Mouse (Mus musculus): Measurements from ENCODE around the gene Zfp595. TPM values are rescaled to one million over a fixed set of nuclear protein-coding genes. Genes with fewer than 3 reads are reported as not detected.

Gene Zfp595
- 16.5 TPM for polyA plus RNA-seq (2014; fragmentation: Illumina TruSeq; extraction: RNeasy Lipid Tissue Mini Kit (QIAGEN cat#74804); ENCODE audit: low read depth, low replicate concordance)

GRCm38 (mm10) chr13:67332019-67332724 lies at the start of gene Zfp595:
Gene Zfp595, minus strand, starts transcription at chr13:67332570.

GRCm38 (mm10) chr13:67375050-67375911 lies 42.9 kb upstream of the Zfp595 start, which contains the start of the genes Gm28041 and Zfp456:
Gene Gm28041, minus strand, starts transcription at chr13:67375733.
Gene Zfp456, minus strand, starts transcription at chr13:67375810.

GRCm38 (mm10) chr13:67360131-67360744 lies 27.9 kb upstream of the Zfp595 start, which contains the start of the genes Gm28044 and Zfp953:
Gene Gm28044, minus strand, starts transcription at chr13:67360536.
Gene Zfp953, minus strand, starts transcription at chr13:67360605.

GRCm38 (mm10) chr13:67305822-67306672 lies 26.3 kb downstream of the Zfp595 start, which contains the start of gene Zfp457:
Gene Zfp457, minus strand, starts transcription at chr13:67306485.

GRCm38 (mm10) chr13:67278314-67278713 lies 54.1 kb downstream of the Zfp595 start, which contains the start of gene Zfp458:
Gene Zfp458, minus strand, starts transcription at chr13:67278466.

Other genes starting within 250 kb of the Zfp595 start
- 14.0 TPM for gene Zfp708, start 234.6 kb downstream of the Zfp595 start, polyA plus RNA-seq (2014; fragmentation: Illumina TruSeq; extraction: RNeasy Lipid Tissue Mini Kit (QIAGEN cat#74804); ENCODE audit: low read depth, low replicate concordance)
- 13.1 TPM for gene Gm28557, start 224.0 kb downstream of the Zfp595 start, polyA plus RNA-seq (2014; fragmentation: Illumina TruSeq; extraction: RNeasy Lipid Tissue Mini Kit (QIAGEN cat#74804); ENCODE audit: low read depth, low replicate concordance)
- gene Rslcan18, start 216.3 kb downstream of the Zfp595 start, polyA plus RNA-seq (2014; fragmentation: Illumina TruSeq; extraction: RNeasy Lipid Tissue Mini Kit (QIAGEN cat#74804); ENCODE audit: low read depth, low replicate concordance), result 2.8 TPM
- gene Zfp759, start 210.9 kb downstream of the Zfp595 start, polyA plus RNA-seq (2014; fragmentation: Illumina TruSeq; extraction: RNeasy Lipid Tissue Mini Kit (QIAGEN cat#74804); ENCODE audit: low read depth, low replicate concordance), result 16.3 TPM
- 16.8 TPM for gene Rsl1, start 159.4 kb downstream of the Zfp595 start, polyA plus RNA-seq (2014; fragmentation: Illumina TruSeq; extraction: RNeasy Lipid Tissue Mini Kit (QIAGEN cat#74804); ENCODE audit: low read depth, low replicate concordance)
- 5.5 TPM for gene Zfp455, start 138.1 kb downstream of the Zfp595 start, polyA plus RNA-seq (2014; fragmentation: Illumina TruSeq; extraction: RNeasy Lipid Tissue Mini Kit (QIAGEN cat#74804); ENCODE audit: low read depth, low replicate concordance)
- 9.5 TPM for gene Zfp458, start 54.1 kb downstream of the Zfp595 start, polyA plus RNA-seq (2014; fragmentation: Illumina TruSeq; extraction: RNeasy Lipid Tissue Mini Kit (QIAGEN cat#74804); ENCODE audit: low read depth, low replicate concordance)
- gene Zfp457, start 26.1 kb downstream of the Zfp595 start, polyA plus RNA-seq (2014; fragmentation: Illumina TruSeq; extraction: RNeasy Lipid Tissue Mini Kit (QIAGEN cat#74804); ENCODE audit: low read depth, low replicate concordance), result 2.1 TPM
- not detected for gene Gm28044, start 28.0 kb upstream of the Zfp595 start, polyA plus RNA-seq (2014; fragmentation: Illumina TruSeq; extraction: RNeasy Lipid Tissue Mini Kit (QIAGEN cat#74804); ENCODE audit: low read depth, low replicate concordance)
- 12.6 TPM for gene Zfp953, start 28.0 kb upstream of the Zfp595 start, polyA plus RNA-seq (2014; fragmentation: Illumina TruSeq; extraction: RNeasy Lipid Tissue Mini Kit (QIAGEN cat#74804); ENCODE audit: low read depth, low replicate concordance)
- not detected for gene Gm28041, start 43.2 kb upstream of the Zfp595 start, polyA plus RNA-seq (2014; fragmentation: Illumina TruSeq; extraction: RNeasy Lipid Tissue Mini Kit (QIAGEN cat#74804); ENCODE audit: low read depth, low replicate concordance)
- 7.3 TPM for gene Zfp456, start 43.2 kb upstream of the Zfp595 start, polyA plus RNA-seq (2014; fragmentation: Illumina TruSeq; extraction: RNeasy Lipid Tissue Mini Kit (QIAGEN cat#74804); ENCODE audit: low read depth, low replicate concordance)
- gene Zfp429, start 67.2 kb upstream of the Zfp595 start, polyA plus RNA-seq (2014; fragmentation: Illumina TruSeq; extraction: RNeasy Lipid Tissue Mini Kit (QIAGEN cat#74804); ENCODE audit: low read depth, low replicate concordance), result 16.3 TPM
- gene Zfp459, start 88.8 kb upstream of the Zfp595 start, polyA plus RNA-seq (2014; fragmentation: Illumina TruSeq; extraction: RNeasy Lipid Tissue Mini Kit (QIAGEN cat#74804); ENCODE audit: low read depth, low replicate concordance), result 3.8 TPM
- 86.6 TPM for gene Zfp874a, start 119.1 kb upstream of the Zfp595 start, polyA plus RNA-seq (2014; fragmentation: Illumina TruSeq; extraction: RNeasy Lipid Tissue Mini Kit (QIAGEN cat#74804); ENCODE audit: low read depth, low replicate concordance)
- gene Zfp874b, start 151.7 kb upstream of the Zfp595 start, polyA plus RNA-seq (2014; fragmentation: Illumina TruSeq; extraction: RNeasy Lipid Tissue Mini Kit (QIAGEN cat#74804); ENCODE audit: low read depth, low replicate concordance), result 39.0 TPM
- 26.0 TPM for gene Zfp58, start 168.0 kb upstream of the Zfp595 start, polyA plus RNA-seq (2014; fragmentation: Illumina TruSeq; extraction: RNeasy Lipid Tissue Mini Kit (QIAGEN cat#74804); ENCODE audit: low read depth, low replicate concordance)
- gene Gm26965, start 193.6 kb upstream of the Zfp595 start, polyA plus RNA-seq (2014; fragmentation: Illumina TruSeq; extraction: RNeasy Lipid Tissue Mini Kit (QIAGEN cat#74804); ENCODE audit: low read depth, low replicate concordance), result not detected
- 23.8 TPM for gene Zfp87, start 193.6 kb upstream of the Zfp595 start, polyA plus RNA-seq (2014; fragmentation: Illumina TruSeq; extraction: RNeasy Lipid Tissue Mini Kit (QIAGEN cat#74804); ENCODE audit: low read depth, low replicate concordance)
- 23.0 TPM for gene Zfp748, start 221.3 kb upstream of the Zfp595 start, polyA plus RNA-seq (2014; fragmentation: Illumina TruSeq; extraction: RNeasy Lipid Tissue Mini Kit (QIAGEN cat#74804); ENCODE audit: low read depth, low replicate concordance)

Measured in kidney, adult 10 weeks (tissue).